Mouse (Mus musculus) heart, postnatal 25 days (tissue): ENCODE data around the gene Syt13. TPM values are rescaled to one million over a fixed set of nuclear protein-coding genes. Genes with fewer than 3 reads are reported as not detected.

ENCODE experiments used
- DNase-seq: peaks from one replicate; pipeline ENCODE4 v3.0.0; 2022; ENCODE audit warnings: low spot score
- intact Hi-C: fragments of 180-260 bp; cut with DNase I; formaldehyde crosslinking; loops from one replicate; pipeline ENCODE4 v1.15.1; 2025
- total RNA-seq, 2 experiments: library from RNA; stranded (reverse); gene quantifications; 2 replicates each; pipeline ENCODE4 v1.2.3; 2021

Gene Syt13
- total RNA-seq = under 1 TPM; 0.18 to 0.25 TPM

GRCm38 (mm10) chr2:92914933-92915553 is at the start of gene Syt13:
Gene Syt13 (plus strand): TSS chr2:92915098.
- no peak for DNase-seq
- intact Hi-C loops = loop anchor here (5.0 kb wide), 1 partner anchor 32 kb away; no protein-coding TSS in a partner anchor

- DNase-seq = no peak
- intact Hi-C loops = no loop called here
Observed at GRCm38 (mm10) chr2:92866616-92867015, 48.3 kb upstream of the Syt13 start.

GRCm38 (mm10) chr2:92870139-92870836 is 44.6 kb upstream of the Syt13 start:
- DNase-seq = no peak
- intact Hi-C loops = no loop called here

GRCm38 (mm10) chr2:92871093-92871686 is 43.7 kb upstream of the Syt13 start:
- intact Hi-C loops = no loop called here
- DNase-seq = no peak

GRCm38 (mm10) chr2:92872652-92873051 is 42.2 kb upstream of the Syt13 start:
- intact Hi-C loops = no loop called here
- no peak for DNase-seq

- no peak for DNase-seq
- intact Hi-C loops = no loop called here
Observed at GRCm38 (mm10) chr2:92874592-92874991, 40.3 kb upstream of the Syt13 start.

GRCm38 (mm10) chr2:92877488-92877887 is 37.4 kb upstream of the Syt13 start:
- no peak for DNase-seq
- intact Hi-C loops = no loop called here

- intact Hi-C loops = no loop called here
- no peak for DNase-seq
Observed at GRCm38 (mm10) chr2:92883039-92883911, 31.6 kb upstream of the Syt13 start.

GRCm38 (mm10) chr2:92883912-92884243 is 31.0 kb upstream of the Syt13 start:
- intact Hi-C loops = no loop called here

GRCm38 (mm10) chr2:92884976-92885375 is 29.9 kb upstream of the Syt13 start:
- intact Hi-C loops = no loop called here
- no peak for DNase-seq

More at GRCm38 (mm10) chr2:92883912-92884243, 31.0 kb upstream of the Syt13 start:
- DNase-seq = no peak

GRCm38 (mm10) chr2:92886862-92887261 is 28.0 kb upstream of the Syt13 start:
- intact Hi-C loops = no loop called here
- no peak for DNase-seq

- DNase-seq = no peak
- intact Hi-C loops = no loop called here
Observed at GRCm38 (mm10) chr2:92892524-92892923, 22.4 kb upstream of the Syt13 start.

- intact Hi-C loops = loop anchor here (1.0 to 10.0 kb wide), 4 partner anchors 51 to 511 kb away; no protein-coding TSS in a partner anchor
Observed at GRCm38 (mm10) chr2:92903650-92904049, 11.2 kb upstream of the Syt13 start.

GRCm38 (mm10) chr2:92904307-92904859 is 10.5 kb upstream of the Syt13 start:
- DNase-seq = no peak
- intact Hi-C loops = loop anchor here (1.0 to 10.0 kb wide), 4 partner anchors 50 to 510 kb away; no protein-coding TSS in a partner anchor

More at GRCm38 (mm10) chr2:92903650-92904049, 11.2 kb upstream of the Syt13 start:
- DNase-seq = no peak

- intact Hi-C loops = loop anchor here (5.0 kb wide), 1 partner anchor 37 kb away; no protein-coding TSS in a partner anchor
- no peak for DNase-seq
Observed at GRCm38 (mm10) chr2:92910371-92910770, 4.5 kb upstream of the Syt13 start.

- intact Hi-C loops = loop anchor here (5.0 kb wide), 1 partner anchor 35 kb away; no protein-coding TSS in a partner anchor
- DNase-seq = no peak
Observed at GRCm38 (mm10) chr2:92912312-92912711, 2.6 kb upstream of the Syt13 start.

- no peak for DNase-seq
- intact Hi-C loops = loop anchor here (5.0 kb wide), 1 partner anchor 34 kb away; no protein-coding TSS in a partner anchor
Observed at GRCm38 (mm10) chr2:92913295-92913694, 1.6 kb upstream of the Syt13 start.

GRCm38 (mm10) chr2:92915659-92916631 is 1.0 kb downstream of the Syt13 start:
- DNase-seq = no peak
- intact Hi-C loops = no loop called here
